Mouse (Mus musculus) macrophage (primary cell): Measurements from ENCODE around the gene Bcl7c. TPM values are rescaled to one million over a fixed set of nuclear protein-coding genes. Genes with fewer than 3 reads are reported as not detected.
"Not testable (repeated sequence)": the region's sequence is repeated elsewhere in the genome, so short reads cannot be mapped to it uniquely, and the experiment has no call there.

Experiments
- H3K27ac ChIP-seq: fragments of 350-480 bp; formaldehyde crosslinking; 2 replicates; pipeline ENCODE4 v1.9.0; 2021
- H3K36me3 ChIP-seq: fragments of 350-480 bp; formaldehyde crosslinking; 2 replicates; pipeline ENCODE4 v1.9.0; 2021; ENCODE audit errors: inconsistent target
- H3K4me3 ChIP-seq: fragments of 350-480 bp; formaldehyde crosslinking; 2 replicates; pipeline ENCODE4 v1.9.0; 2021; ENCODE audit errors: inconsistent target
- H3K79me2 ChIP-seq: fragments of 350-480 bp; formaldehyde crosslinking; 2 replicates; pipeline ENCODE4 v1.9.0; 2021; ENCODE audit errors: inconsistent target
- WGBS: methylation state at CpG from one replicate; pipeline ENCODE4 v1.1.7; 2026; ENCODE audit warnings: inconsistent platforms; ENCODE audit not compliant: missing documents; 5-methylcytosine and 5-hydroxymethylcytosine counted together
- polyA plus RNA-seq: library from polyadenylated mRNA; stranded (reverse); fragments of 250-400 nt; gene quantifications from 3 replicates; pipeline ENCODE4 v1.2.4, GENCODE M21; 2018; ENCODE audit warnings: inconsistent platforms

Bcl7c gene
- polyA plus RNA-seq, 1 experiment from 2014 or later, result 16.0 TPM

DNA sequence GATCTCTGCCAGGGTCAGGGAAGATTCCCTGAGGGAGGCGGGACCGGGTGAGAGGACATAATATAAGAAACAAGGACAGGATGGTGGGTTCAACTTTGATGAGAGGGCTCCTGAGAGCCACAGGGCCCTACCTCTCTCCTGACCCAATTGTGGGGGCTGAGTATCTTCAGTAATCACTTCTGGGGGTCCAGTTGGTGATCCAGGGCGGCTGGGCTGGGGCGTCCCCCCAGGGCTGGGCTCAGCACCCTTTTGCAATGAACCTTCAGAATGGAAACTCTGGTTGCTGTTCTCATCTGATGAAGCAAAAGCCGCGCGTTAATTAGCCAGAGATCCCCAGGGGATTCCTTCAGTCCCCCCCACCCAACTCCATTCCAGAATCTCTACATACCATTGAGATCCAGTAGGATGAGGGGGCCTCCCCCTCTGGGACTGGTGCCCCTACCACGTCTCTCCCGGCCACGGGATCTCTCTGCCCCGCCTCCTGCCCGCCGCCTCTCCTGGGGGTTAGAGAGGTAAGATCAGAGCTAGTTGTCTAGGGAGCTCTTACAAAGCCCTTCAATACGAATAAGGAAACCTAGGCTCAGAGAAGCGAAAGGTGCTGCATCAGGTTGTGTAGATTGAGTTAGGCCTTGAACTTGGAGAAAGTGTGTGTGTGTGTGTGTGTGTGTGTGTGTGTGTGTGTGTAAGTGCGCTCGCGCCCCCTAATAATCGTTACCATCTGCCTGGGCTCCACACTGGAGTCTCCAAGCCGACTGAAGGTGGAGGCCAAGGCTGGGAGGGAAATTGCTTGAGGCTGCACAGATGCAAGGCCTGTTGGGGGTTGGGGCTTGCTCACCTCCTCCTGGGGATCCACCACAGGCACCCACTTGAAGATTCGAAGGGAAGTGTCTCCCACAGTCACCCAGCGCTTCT, 1.4 kb downstream of the Bcl7c start:
- Histone ChIP-seq H3K79me2 (no peaks in the 10 kb centered on the region), H3K27ac (no peak overlapping the region), H3K36me3 (peaks cover 4% of the 10 kb centered on the region; the same call in 1 of the 2 replicates), H3K4me3 (peak overlapping the region; percentile 44)
- 40% methylated on average over 20 of the region's 22 CpGs for WGBS

DNA sequence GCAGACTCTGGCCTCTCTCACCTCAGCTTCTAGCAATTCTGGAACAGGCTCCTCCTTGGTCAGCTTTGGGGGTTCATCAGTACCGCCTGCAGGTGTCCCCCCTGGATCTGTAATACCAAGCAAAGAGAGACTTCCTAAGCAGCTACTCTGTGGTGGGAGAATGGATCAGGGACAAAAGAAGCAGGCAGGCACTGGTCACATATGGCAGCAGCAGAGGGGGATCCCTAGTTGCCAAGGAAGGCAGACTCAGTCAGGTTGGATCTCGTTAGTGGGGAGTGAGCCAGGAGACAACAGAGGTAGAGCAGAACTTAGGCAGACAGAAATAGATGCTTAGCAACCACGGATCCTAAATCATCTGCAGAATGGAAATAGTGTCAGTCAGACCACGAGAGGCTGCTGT, 3.0 kb downstream of the Bcl7c start:
- no peak overlapping the region for H3K27ac ChIP-seq
- H3K4me3 ChIP-seq, result no peak overlapping the region
- H3K36me3 ChIP-seq, result peaks cover 4% of the 10 kb centered on the region; the same call in 1 of the 2 replicates
- 83% methylated on average over 4 of the region's 4 CpGs for WGBS
- no peaks in the 10 kb centered on the region for H3K79me2 ChIP-seq

DNA sequence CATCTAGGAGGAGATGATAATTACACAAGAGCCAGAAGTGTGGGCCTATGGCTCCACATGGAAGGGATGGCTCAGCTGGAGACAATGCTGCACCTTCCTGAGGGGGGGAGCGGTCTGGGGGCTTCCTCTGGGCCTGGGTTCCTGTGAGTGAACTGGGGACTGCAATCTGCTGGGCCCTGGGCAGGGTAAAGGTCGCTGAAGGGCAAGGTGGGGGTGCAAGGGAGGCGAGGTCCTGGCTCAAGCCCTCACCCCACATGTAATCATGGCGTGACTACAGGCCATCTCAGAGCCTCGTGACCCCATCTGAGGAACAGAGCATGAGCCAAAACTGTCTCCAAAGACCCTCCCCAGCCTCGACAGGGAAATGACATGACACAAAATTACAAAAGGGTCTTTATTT, 4.1 kb downstream of the Bcl7c start:
- Histone ChIP-seq H3K36me3 (peaks cover 4% of the 10 kb centered on the region; the same call in 1 of the 2 replicates), H3K4me3 (no peak overlapping the region), H3K79me2 (no peaks in the 10 kb centered on the region), H3K27ac (no peak overlapping the region)
- WGBS, result 93% methylated on average over 6 of the region's 6 CpGs

DNA sequence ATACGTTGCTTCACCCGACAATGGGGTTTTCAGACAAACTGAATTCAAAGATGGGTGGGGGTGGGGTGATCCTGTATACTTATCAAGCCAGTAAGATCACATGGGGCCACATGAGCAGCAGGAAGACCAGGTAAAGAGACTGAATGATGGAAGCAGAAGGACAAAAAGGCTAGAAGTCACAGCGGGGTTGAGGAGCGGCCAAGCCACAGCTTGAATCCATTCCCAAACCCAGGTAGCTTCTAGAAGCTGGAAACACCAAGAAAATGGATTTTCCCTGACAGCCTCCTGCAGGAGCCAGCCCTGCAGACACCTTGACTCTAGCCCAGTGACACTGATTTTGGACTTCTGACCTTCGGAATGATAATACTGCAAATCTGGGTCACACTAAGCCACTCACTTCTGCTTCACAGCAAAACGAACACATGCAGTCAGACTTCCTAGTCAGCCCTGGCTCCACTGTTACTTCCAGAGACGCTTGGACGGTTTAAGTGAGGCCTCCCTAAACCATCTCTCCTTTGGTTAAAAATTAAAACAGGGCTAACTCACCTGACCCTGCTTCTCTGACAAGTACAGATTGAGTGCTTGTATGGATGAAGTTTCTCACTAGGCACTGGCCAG, 5.1 kb downstream of the Bcl7c start:
- 92% methylated on average over 8 of the region's 8 CpGs for WGBS
- Histone ChIP-seq H3K4me3 (no peak overlapping the region), H3K36me3 (peaks cover 4% of the 10 kb centered on the region; the same call in 1 of the 2 replicates), H3K79me2 (no peaks in the 10 kb centered on the region), H3K27ac (no peak overlapping the region)

DNA sequence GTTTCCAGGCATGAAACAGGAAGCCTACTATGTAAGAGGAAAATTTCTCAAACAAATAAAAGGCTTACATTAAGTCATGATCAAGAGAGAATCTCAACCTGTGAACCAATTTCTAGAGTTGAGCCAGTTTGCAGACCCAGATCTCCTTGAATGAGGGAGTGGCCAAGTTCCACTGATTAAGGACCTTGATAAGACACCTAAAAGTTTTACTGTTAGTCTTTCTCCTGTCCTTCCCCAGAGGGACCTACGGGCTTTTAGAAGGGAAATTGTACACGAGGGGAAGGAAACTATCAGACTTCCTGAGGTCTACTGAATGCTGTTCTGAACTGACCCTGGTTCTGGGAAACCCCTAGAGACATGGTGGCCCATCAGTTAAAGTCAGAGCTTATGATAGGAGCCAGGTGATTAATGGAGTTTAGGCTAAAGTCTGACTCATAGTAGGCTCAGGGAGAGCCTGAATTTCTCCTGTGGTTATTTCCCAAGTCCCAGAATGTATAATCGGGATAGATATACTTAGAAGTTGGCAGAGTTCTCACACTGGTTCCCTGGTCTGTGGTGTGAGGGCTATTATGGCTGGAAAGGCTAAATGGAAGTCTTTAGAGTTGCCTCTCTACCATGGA, 7.9 kb downstream of the Bcl7c start:
- H3K36me3 ChIP-seq, result peaks cover 4% of the 10 kb centered on the region; the same call in 1 of the 2 replicates
- 30% methylated on average over 3 of the region's 3 CpGs for WGBS
- no peaks in the 10 kb centered on the region for H3K79me2 ChIP-seq
- no peak overlapping the region for H3K4me3 ChIP-seq
- H3K27ac ChIP-seq, result no peak overlapping the region

DNA sequence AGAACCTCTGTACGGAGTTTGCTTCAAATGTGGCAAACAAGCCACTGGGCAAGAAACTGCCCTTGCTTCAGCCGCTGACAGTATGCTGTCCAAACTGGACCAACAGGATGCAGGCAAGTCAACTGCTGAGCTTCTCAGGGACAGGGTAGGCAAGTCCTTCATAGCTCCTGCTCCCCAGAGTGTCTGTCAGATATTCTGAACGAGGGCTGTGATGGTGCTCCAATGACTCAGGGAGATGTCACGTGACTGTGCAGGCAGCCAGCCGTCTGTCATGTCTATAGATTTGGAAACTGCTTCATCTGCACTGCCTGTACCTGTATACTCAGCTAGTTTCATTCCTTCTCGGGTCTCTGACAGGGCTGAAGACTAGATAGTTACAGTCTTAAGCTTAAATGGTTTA, 9.7 kb downstream of the Bcl7c start:
- no peak overlapping the region for H3K27ac ChIP-seq
- WGBS, result 84% methylated on average over 6 of the region's 6 CpGs

DNA sequence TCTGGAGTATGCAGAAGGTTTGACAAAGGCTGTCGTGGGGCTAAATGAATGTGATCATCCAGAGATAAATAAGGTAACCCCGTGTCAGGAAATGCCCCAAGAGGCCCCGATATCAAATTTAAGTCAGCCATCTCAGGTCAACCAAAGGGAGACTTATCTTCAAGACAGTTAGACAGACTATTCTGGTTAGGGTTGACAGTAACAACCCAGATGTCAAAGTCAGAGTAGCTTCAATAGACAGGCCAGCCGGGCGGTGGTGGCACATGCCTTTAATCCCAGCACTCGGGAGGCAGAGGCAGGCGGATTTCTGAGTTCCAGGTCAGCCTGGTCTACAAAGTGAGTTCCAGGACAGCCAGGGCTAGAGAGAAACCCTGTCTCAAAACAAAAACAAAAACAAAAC, 15.0 kb downstream of the Bcl7c start:
- H3K4me3 ChIP-seq, H3K36me3 ChIP-seq, H3K27ac ChIP-seq, H3K79me2 ChIP-seq: not testable (repeated sequence)
- 96% methylated on average over 7 of the region's 7 CpGs for WGBS

More for the DNA sequence above, 9.7 kb downstream of the Bcl7c start:
- H3K36me3 ChIP-seq, result no peaks in the 10 kb centered on the region
- H3K79me2 ChIP-seq, result no peaks in the 10 kb centered on the region
- no peak overlapping the region for H3K4me3 ChIP-seq

DNA sequence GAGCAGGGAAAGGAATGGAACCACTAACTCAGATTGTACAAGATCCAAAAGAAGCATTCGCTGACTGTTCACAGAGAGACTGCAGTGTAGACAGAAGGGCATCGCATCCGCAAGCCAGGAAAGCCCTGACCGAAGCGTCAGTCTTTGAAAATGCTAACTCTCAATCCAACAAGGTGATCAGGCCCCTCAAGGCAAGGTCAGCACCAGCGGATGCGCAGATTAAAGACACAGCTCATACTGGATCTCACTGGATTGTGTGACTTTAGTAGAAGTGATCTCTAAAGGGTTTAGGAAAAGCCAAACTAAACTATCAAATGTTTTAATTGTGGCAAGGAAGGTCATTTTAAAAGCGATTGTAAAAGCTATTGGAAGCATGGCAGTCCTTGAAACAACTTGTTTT, 15.4 kb downstream of the Bcl7c start:
- no peak overlapping the region for H3K27ac ChIP-seq
- no peaks in the 10 kb centered on the region for H3K79me2 ChIP-seq

DNA sequence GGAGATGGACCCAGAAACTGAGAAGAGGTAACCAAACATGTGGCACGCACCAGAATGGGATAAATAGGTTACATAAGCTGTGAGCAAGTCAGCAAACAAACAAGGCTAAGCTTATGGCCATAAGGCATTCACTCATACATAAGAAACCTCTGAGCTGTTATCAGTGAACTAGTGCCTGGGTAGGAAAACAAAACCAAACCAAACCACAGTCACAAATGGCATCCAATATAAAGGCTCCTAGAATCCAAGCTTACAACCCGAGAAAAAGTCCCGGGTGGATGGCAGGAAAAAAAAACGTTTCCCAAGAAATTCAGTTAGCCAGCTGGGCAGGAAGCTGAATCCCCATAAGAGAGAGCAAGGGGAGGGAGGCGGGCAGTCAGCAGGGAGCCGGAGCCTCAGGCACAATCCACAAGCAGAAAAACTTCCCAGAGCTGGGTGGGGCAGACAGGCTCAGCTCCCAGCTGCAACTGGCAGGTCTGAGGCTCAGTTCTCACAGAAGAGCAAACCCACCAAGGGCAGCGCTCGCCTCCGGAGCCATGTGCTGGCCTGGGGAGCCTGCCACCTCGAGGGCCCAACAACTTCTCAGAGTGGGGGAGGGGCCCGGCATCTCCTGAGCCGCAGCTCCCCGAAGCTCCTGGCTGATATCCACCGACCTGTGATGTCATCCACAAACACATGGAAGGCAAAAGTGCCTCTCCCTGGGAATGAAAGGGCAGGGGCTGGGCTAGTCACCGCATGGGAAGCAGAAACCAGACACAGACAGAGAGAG, 17.3 kb downstream of the Bcl7c start:
- no peak overlapping the region for H3K4me3 ChIP-seq
- no peaks in the 10 kb centered on the region for H3K36me3 ChIP-seq
- 87% methylated on average over 15 of the region's 15 CpGs for WGBS
- H3K27ac ChIP-seq, result no peak overlapping the region
- H3K79me2 ChIP-seq, result no peaks in the 10 kb centered on the region

More for the DNA sequence above, 15.4 kb downstream of the Bcl7c start:
- H3K36me3 ChIP-seq, result no peaks in the 10 kb centered on the region
- no peak overlapping the region for H3K4me3 ChIP-seq
- 98% methylated on average over 8 of the region's 8 CpGs for WGBS

DNA sequence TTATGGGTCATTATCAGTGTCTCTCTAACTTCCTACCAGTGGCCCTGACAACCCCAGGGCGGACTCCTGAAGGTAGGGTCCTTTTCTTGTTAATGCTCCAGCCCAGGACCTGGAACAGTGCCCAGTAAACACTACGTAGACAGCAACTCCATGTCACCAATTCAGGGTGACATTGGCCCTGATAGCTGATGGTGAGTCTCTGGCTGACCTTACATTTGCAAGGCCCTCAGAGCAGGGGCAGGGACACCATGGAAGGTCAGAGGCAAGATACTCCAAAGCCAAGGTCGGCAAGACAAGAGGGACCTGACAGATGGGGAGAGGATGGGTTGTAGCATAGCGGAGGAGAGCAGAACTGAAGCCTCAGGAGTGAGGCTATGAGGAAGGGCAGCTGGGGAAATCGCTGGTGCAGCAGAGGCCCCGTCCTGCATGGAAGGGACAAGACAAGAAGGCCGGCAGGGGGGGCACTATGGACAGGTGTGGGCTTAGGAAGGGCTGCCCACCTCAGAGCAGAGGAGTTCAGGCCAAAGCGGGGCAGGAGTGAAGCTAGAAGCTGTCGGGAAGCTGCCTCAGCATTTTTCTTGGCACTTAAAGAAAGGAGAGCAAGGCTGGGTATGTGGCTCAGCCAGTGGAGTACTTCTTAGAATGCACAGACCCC, 19.0 kb downstream of the Bcl7c start:
- 91% methylated on average over 9 of the region's 9 CpGs for WGBS
- Histone ChIP-seq H3K27ac (no peak overlapping the region), H3K4me3 (no peak overlapping the region), H3K79me2 (no peaks in the 10 kb centered on the region), H3K36me3 (no peaks in the 10 kb centered on the region)

DNA sequence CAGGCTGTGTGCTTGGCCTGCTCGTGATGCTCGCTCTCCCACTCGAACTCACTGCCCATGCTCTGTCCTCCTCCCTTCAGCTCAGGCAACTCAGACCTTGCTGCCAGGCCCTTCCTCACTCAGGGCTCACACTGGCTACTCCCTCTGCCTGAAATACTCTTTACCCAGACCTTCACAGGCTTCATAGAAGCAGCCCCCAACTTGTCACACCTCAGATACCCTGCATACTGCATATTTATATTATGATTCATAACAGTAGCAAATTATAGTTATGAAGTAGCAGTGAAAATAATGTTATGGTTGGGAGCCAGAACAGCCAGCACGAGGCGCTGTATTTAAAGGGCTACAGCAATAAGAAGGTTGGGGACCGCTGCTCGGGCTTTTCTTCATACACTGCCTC, 19.8 kb downstream of the Bcl7c start:
- Histone ChIP-seq H3K79me2 (no peaks in the 10 kb centered on the region), H3K36me3 (no peaks in the 10 kb centered on the region), H3K27ac (no peak overlapping the region), H3K4me3 (no peak overlapping the region)
- 97% methylated on average over 7 of the region's 7 CpGs for WGBS

DNA sequence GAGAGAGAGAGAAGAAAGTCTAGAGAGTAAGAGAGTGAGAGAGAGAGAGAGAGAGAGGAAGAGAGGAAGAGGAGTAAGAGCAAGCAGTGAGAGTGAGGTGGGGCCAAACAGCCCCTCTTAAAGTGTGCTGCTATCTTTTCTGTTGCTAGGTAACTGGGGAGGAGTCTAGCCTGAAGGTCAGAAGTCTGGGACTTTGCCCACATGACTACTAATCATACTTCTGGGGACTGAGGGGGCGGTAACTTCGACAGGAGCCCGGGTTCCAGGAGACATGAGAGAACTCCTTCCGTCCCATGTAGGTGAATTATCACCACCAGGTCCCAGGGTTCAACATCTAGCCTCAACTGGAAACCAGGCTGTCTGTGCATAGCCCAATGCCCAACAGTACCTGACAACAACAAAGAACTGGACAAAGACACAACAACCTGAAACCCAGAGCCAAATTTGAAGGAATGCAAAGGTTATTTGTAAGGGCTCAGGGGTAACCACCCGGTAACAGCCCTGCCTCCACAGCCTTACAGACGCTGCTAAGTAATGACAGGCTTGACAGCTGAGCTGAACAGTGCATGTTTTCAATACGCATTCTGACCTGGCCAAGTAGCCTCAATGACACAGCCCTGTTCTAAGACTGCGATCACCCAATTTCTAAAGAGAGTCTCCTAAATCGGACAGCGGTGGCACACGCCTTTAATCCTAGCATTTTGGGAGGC, 21.8 kb downstream of the Bcl7c start:
- H3K36me3 ChIP-seq, result no peaks in the 10 kb centered on the region
- no peak overlapping the region for H3K27ac ChIP-seq
- WGBS, result 94% methylated on average over 11 of the region's 11 CpGs
- H3K79me2 ChIP-seq, result no peaks in the 10 kb centered on the region
- H3K4me3 ChIP-seq, result no peak overlapping the region

DNA sequence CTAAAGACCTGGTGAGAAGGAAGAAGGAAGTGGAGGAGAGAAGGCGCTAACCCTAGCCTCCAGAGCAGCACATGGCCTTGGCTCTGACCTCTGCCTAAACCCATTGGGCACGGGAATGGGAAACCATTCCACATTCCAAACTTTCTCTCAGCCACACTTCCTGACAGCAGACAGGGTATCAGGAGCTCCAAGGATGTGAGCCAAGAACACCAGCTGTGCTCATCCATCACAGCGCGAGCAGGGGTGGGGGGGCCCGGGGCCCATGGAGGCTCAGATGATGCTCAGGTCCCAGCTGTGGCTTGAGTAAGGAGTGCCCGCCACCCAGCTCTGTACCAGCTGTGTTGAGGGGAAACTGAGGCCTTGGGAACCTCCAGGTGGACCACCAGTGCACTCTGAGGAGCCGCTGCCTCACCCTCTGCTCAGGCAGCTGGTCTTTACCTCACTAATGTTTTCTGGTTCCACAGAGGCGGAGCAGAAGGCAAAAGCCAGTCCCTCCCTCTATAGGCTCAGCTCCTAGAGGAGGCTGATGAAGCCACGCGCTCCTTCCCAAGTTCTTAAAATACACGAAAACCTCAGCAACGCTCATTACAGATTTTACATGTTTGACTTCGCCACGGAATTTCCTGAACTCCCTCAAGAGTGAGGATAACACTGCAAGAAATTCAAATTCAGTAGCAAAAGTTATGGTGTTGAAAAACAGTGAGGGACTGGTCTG, 23.3 kb downstream of the Bcl7c start:
- H3K36me3 ChIP-seq, result no peaks in the 10 kb centered on the region
- H3K4me3 ChIP-seq, result no peak overlapping the region
- 91% methylated on average over 14 of the region's 14 CpGs for WGBS
- H3K27ac ChIP-seq, result no peak overlapping the region
- H3K79me2 ChIP-seq, result no peaks in the 10 kb centered on the region
